Mouse (Mus musculus): Measurements from ENCODE around the gene Pde1b. TPM values are rescaled to one million over a fixed set of nuclear protein-coding genes. Genes with fewer than 3 reads are reported as not detected.

The Pde1b gene
- polyA plus RNA-seq, 1 experiment = not detected

GRCm38 (mm10) chr15:103479080-103479606, 23.7 kb upstream of the Pde1b start:
- WGBS = 74% methylated on average over 1 of the region's 1 CpGs
- no peak overlapping the region for H3K4me3 ChIP-seq (ENCODE audit: insufficient read depth, low read depth, low read length)
- H3K4me1 ChIP-seq (ENCODE audit: control insufficient read depth, insufficient read depth, low read length) = 0 out of 2 replicates have a peak, but pooled peaks cover 2% of the 10 kb centered on the region
- TF ChIP-seq POLR2A (IDR thresholded peaks at IDR 0.05; ENCODE audit: insufficient read depth, low read depth, low read length) = no peak
- no peak for TF ChIP-seq CTCF (IDR thresholded peaks at IDR 0.05; ENCODE audit: insufficient read depth, low read depth, low read length)
- no peak overlapping the region for H3K27ac ChIP-seq (ENCODE audit: insufficient read depth, low read depth, low read length)

GRCm38 (mm10) chr15:103480129-103480528, 22.7 kb upstream of the Pde1b start:
- H3K4me1 ChIP-seq (ENCODE audit: control insufficient read depth, insufficient read depth, low read length) = peaks cover 5% of the 10 kb centered on the region; the same call in 1 of the 2 replicates
- WGBS = 89% methylated on average over 2 of the region's 2 CpGs
- no peak overlapping the region for H3K4me3 ChIP-seq (ENCODE audit: insufficient read depth, low read depth, low read length)
- TF ChIP-seq POLR2A (IDR thresholded peaks at IDR 0.05; ENCODE audit: insufficient read depth, low read depth, low read length) = no peak
- TF ChIP-seq CTCF (IDR thresholded peaks at IDR 0.05; ENCODE audit: insufficient read depth, low read depth, low read length) = no peak
- no peak overlapping the region for H3K27ac ChIP-seq (ENCODE audit: insufficient read depth, low read depth, low read length)

- Histone ChIP-seq H3K27ac (ENCODE audit: insufficient read depth, low read depth, low read length) (no peak overlapping the region), H3K4me3 (ENCODE audit: insufficient read depth, low read depth, low read length) (no peak overlapping the region), H3K4me1 (ENCODE audit: control insufficient read depth, insufficient read depth, low read length) (peaks cover 5% of the 10 kb centered on the region; the same call in 1 of the 2 replicates)
- no peak for TF ChIP-seq POLR2A (IDR thresholded peaks at IDR 0.05; ENCODE audit: insufficient read depth, low read depth, low read length)
- TF ChIP-seq CTCF (IDR thresholded peaks at IDR 0.05; ENCODE audit: insufficient read depth, low read depth, low read length) = no peak
- WGBS = 0% methylated on average over 1 of the region's 1 CpGs
Observed at GRCm38 (mm10) chr15:103482488-103482887, 20.3 kb upstream of the Pde1b start.

- Histone ChIP-seq H3K4me1 (ENCODE audit: control insufficient read depth, insufficient read depth, low read length) (peaks cover 5% of the 10 kb centered on the region; the same call in 1 of the 2 replicates), H3K4me3 (ENCODE audit: insufficient read depth, low read depth, low read length) (no peak overlapping the region), H3K27ac (ENCODE audit: insufficient read depth, low read depth, low read length) (no peak overlapping the region)
- no peak for TF ChIP-seq CTCF (IDR thresholded peaks at IDR 0.05; ENCODE audit: insufficient read depth, low read depth, low read length)
- no peak for TF ChIP-seq POLR2A (IDR thresholded peaks at IDR 0.05; ENCODE audit: insufficient read depth, low read depth, low read length)
- WGBS = 36% methylated on average over 2 of the region's 2 CpGs
Observed at GRCm38 (mm10) chr15:103484490-103484889, 18.3 kb upstream of the Pde1b start.

- 45% methylated on average over 3 of the region's 3 CpGs for WGBS
- no peak overlapping the region for H3K27ac ChIP-seq (ENCODE audit: insufficient read depth, low read depth, low read length)
- TF ChIP-seq CTCF (IDR thresholded peaks at IDR 0.05; ENCODE audit: insufficient read depth, low read depth, low read length) = no peak
- TF ChIP-seq POLR2A (IDR thresholded peaks at IDR 0.05; ENCODE audit: insufficient read depth, low read depth, low read length) = no peak
- H3K4me3 ChIP-seq (ENCODE audit: insufficient read depth, low read depth, low read length) = no peak overlapping the region
- H3K4me1 ChIP-seq (ENCODE audit: control insufficient read depth, insufficient read depth, low read length) = peaks cover 5% of the 10 kb centered on the region; the same call in 1 of the 2 replicates
Observed at GRCm38 (mm10) chr15:103485106-103485505, 17.7 kb upstream of the Pde1b start.

GRCm38 (mm10) chr15:103486658-103487057, 16.2 kb upstream of the Pde1b start:
- no peak overlapping the region for H3K27ac ChIP-seq (ENCODE audit: insufficient read depth, low read depth, low read length)
- 67% methylated on average over 1 of the region's 1 CpGs for WGBS
- peaks cover 5% of the 10 kb centered on the region; the same call in 1 of the 2 replicates for H3K4me1 ChIP-seq (ENCODE audit: control insufficient read depth, insufficient read depth, low read length)
- H3K4me3 ChIP-seq (ENCODE audit: insufficient read depth, low read depth, low read length) = no peak overlapping the region
- no peak for TF ChIP-seq POLR2A (IDR thresholded peaks at IDR 0.05; ENCODE audit: insufficient read depth, low read depth, low read length)
- no peak for TF ChIP-seq CTCF (IDR thresholded peaks at IDR 0.05; ENCODE audit: insufficient read depth, low read depth, low read length)

- WGBS = 66% methylated on average over 4 of the region's 4 CpGs
- Histone ChIP-seq H3K27ac (ENCODE audit: insufficient read depth, low read depth, low read length) (no peak overlapping the region), H3K4me1 (ENCODE audit: control insufficient read depth, insufficient read depth, low read length) (peaks cover 4% of the 10 kb centered on the region; the same call in 1 of the 2 replicates), H3K4me3 (ENCODE audit: insufficient read depth, low read depth, low read length) (no peak overlapping the region)
- TF ChIP-seq POLR2A (IDR thresholded peaks at IDR 0.05; ENCODE audit: insufficient read depth, low read depth, low read length) = no peak
Observed at GRCm38 (mm10) chr15:103488336-103488735, 14.5 kb upstream of the Pde1b start.

- Histone ChIP-seq H3K4me3 (ENCODE audit: insufficient read depth, low read depth, low read length) (no peak overlapping the region), H3K27ac (ENCODE audit: insufficient read depth, low read depth, low read length) (no peak overlapping the region), H3K4me1 (ENCODE audit: control insufficient read depth, insufficient read depth, low read length) (no peaks in the 10 kb centered on the region)
- 77% methylated on average over 10 of the region's 10 CpGs for WGBS
- TF ChIP-seq CTCF (IDR thresholded peaks at IDR 0.05; ENCODE audit: insufficient read depth, low read depth, low read length) (no peak), POLR2A (IDR thresholded peaks at IDR 0.05; ENCODE audit: insufficient read depth, low read depth, low read length) (no peak)
Observed at GRCm38 (mm10) chr15:103496204-103497140, 6.4 kb upstream of the Pde1b start.

GRCm38 (mm10) chr15:103498157-103498556, 4.7 kb upstream of the Pde1b start:
- Histone ChIP-seq H3K27ac (ENCODE audit: insufficient read depth, low read depth, low read length) (no peak overlapping the region), H3K4me3 (ENCODE audit: insufficient read depth, low read depth, low read length) (no peak overlapping the region), H3K4me1 (ENCODE audit: control insufficient read depth, insufficient read depth, low read length) (peaks cover 6% of the 10 kb centered on the region)
- 59% methylated on average over 3 of the region's 3 CpGs for WGBS
- no peak for TF ChIP-seq CTCF (IDR thresholded peaks at IDR 0.05; ENCODE audit: insufficient read depth, low read depth, low read length)
- no peak for TF ChIP-seq POLR2A (IDR thresholded peaks at IDR 0.05; ENCODE audit: insufficient read depth, low read depth, low read length)

All from olfactory bulb, adult 2 months (tissue).